ENCODE assay signal across 24 mouse cellular contexts in the genomic region with DNA sequence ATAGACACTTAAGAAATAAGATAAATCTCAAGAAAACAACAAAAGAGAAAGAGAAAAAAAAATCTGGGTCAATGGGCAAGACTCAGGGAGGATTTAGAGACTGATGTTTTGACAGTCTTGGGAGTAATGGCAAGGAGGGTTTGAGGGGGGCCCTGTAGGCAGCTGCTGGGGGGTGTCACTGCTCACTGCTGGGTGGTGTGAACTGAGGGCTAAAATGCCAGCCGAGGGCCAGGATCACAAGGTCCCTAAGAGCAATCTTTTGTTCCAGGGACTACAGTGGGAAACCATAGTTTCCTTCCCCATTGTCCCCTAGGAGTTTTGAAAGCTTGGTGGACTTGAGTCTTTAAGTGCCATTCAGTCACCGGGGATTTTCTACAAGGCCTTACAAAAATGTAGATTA.
DNase-seq lines count a peak whose midpoint lies in the region; ATAC-seq lines count a peak whose summit lies in the region.
"Had no signal": no experiment of that assay in that cellular context is flagged by ENCODE, and none has a peak within 500 bp of the region (broad histone marks: within the 10 kb centered on the region; RNA-seq: fewer than 3 reads in every experiment).

No protein-coding gene starts in this region.

- H3K9ac ChIP-seq in forebrain, embryonic 12.5 days: no peak overlapping the region
- no peak overlapping the region for H3K9ac ChIP-seq in forebrain, embryonic 16.5 days (replicated peaks; ENCODE audit: low read depth, low read length)
- H3K9ac ChIP-seq in midbrain, embryonic 11.5 days (ENCODE audit: low read length): no peak overlapping the region
- no peak overlapping the region for H3K9ac ChIP-seq in midbrain, embryonic 15.5 days
- H3K9ac ChIP-seq in hindbrain, embryonic 13.5 days: no peak overlapping the region
- H3K9ac ChIP-seq: heart, embryonic 15.5 days; hindbrain, embryonic 14.5 days; liver, embryonic 13.5 days; neural tube, embryonic 15.5 days had no signal

- no peaks in the 10 kb centered on the region for H3K36me3 ChIP-seq in forebrain, embryonic 12.5 days (replicated peaks)
- no peaks in the 10 kb centered on the region for H3K36me3 ChIP-seq in forebrain, embryonic 16.5 days (ENCODE audit: control insufficient read depth, insufficient read depth)
- H3K36me3 ChIP-seq in midbrain, embryonic 11.5 days (ENCODE audit: control insufficient read depth, insufficient read depth, low read length): no peaks in the 10 kb centered on the region
- H3K36me3 ChIP-seq in midbrain, embryonic 15.5 days (replicated peaks): no peaks in the 10 kb centered on the region
- no peaks in the 10 kb centered on the region for H3K36me3 ChIP-seq in hindbrain, embryonic 13.5 days
- H3K36me3 ChIP-seq: heart, embryonic 15.5 days; liver, embryonic 13.5 days; neural tube, embryonic 15.5 days had no signal

- ATAC-seq in forebrain, embryonic 12.5 days (ENCODE audit: low FRiP score): peak; percentile 68; the same call in 1 of the 2 replicates
- no peak for ATAC-seq in forebrain, embryonic 16.5 days
- ATAC-seq in midbrain, embryonic 11.5 days (ENCODE audit: low FRiP score): peak; percentile 48; the same call in 1 of the 2 replicates
- ATAC-seq in midbrain, embryonic 15.5 days (replicated peaks): no peak
- ATAC-seq in hindbrain, embryonic 13.5 days (ENCODE audit: low FRiP score): no peak
- ATAC-seq: CD4-positive, CD25-positive, alpha-beta regulatory T cell, adult 4 months; inflammation-experienced regulatory T-cells, adult 6 months; midbrain, embryonic 16.5 days had no signal

- 22% methylated on average over 2 of the region's 2 CpGs for WGBS in forebrain, embryonic 12.5 days
- WGBS in forebrain, embryonic 16.5 days: 21% methylated on average over 2 of the region's 2 CpGs
- 50% methylated on average over 2 of the region's 2 CpGs for WGBS in midbrain, embryonic 11.5 days
- WGBS in midbrain, embryonic 15.5 days: 33% methylated on average over 2 of the region's 2 CpGs
- WGBS in hindbrain, embryonic 13.5 days: 53% methylated on average over 2 of the region's 2 CpGs

- no peaks in the 10 kb centered on the region for H3K9me3 ChIP-seq in forebrain, embryonic 12.5 days
- H3K9me3 ChIP-seq in forebrain, embryonic 16.5 days (ENCODE audit: control insufficient read depth, low read length): no peaks in the 10 kb centered on the region
- H3K9me3 ChIP-seq in midbrain, embryonic 11.5 days (ENCODE audit: control insufficient read depth, low read length): no peaks in the 10 kb centered on the region
- H3K9me3 ChIP-seq in midbrain, embryonic 15.5 days: no peaks in the 10 kb centered on the region
- H3K9me3 ChIP-seq in hindbrain, embryonic 13.5 days: no peaks in the 10 kb centered on the region
- H3K9me3 ChIP-seq: heart, embryonic 15.5 days; liver, embryonic 13.5 days; neural tube, embryonic 15.5 days had no signal

- DNase-seq in midbrain, embryonic 11.5 days (ENCODE audit: low spot score, missing footprints): no peak
- DNase-seq in retina, embryonic 14.5 days (ENCODE audit: low spot score): peak; percentile 24
- DNase-seq in spleen, postnatal 4 days (ENCODE audit: low spot score in 2 of 2): no peak
- DNase-seq: adrenal gland, postnatal 36 days; cerebellum, adult 9-10 months; gastrocnemius, adult 2 months; heart, postnatal 36 days; kidney, adult 18-20 months; kidney, postnatal 4 days; liver, embryonic 13.5 days; lung, postnatal 10 days; right cerebral cortex, postnatal 25 days; spleen, adult 18-20 months; thymus, adult 18-20 months had no signal

- no peak overlapping the region for H3K4me2 ChIP-seq in forebrain, embryonic 12.5 days
- H3K4me2 ChIP-seq in forebrain, embryonic 16.5 days (ENCODE audit: low read length): no peak overlapping the region
- no peak overlapping the region for H3K4me2 ChIP-seq in midbrain, embryonic 11.5 days
- H3K4me2 ChIP-seq in midbrain, embryonic 15.5 days: no peak overlapping the region
- H3K4me2 ChIP-seq in hindbrain, embryonic 13.5 days: no peak overlapping the region
- H3K4me2 ChIP-seq: heart, embryonic 15.5 days; hindbrain, embryonic 14.5 days; liver, embryonic 13.5 days; neural tube, embryonic 15.5 days had no signal

- H3K4me1 ChIP-seq in forebrain, embryonic 12.5 days: peaks cover 7% of the 10 kb centered on the region
- 0 out of 2 replicates have a peak, but pooled peaks cover 4% of the 10 kb centered on the region for H3K4me1 ChIP-seq in forebrain, embryonic 16.5 days (replicated peaks; ENCODE audit: control insufficient read depth, insufficient read depth, low read length)
- peaks cover 2% of the 10 kb centered on the region; the same call in 1 of the 2 replicates for H3K4me1 ChIP-seq in midbrain, embryonic 11.5 days (ENCODE audit: control insufficient read depth, insufficient read depth, low read length)
- no peaks in the 10 kb centered on the region for H3K4me1 ChIP-seq in midbrain, embryonic 15.5 days
- no peaks in the 10 kb centered on the region for H3K4me1 ChIP-seq in hindbrain, embryonic 13.5 days (replicated peaks)
- H3K4me1 ChIP-seq: heart, embryonic 15.5 days; liver, embryonic 13.5 days; neural tube, embryonic 15.5 days had no signal

- H3K27ac ChIP-seq in forebrain, embryonic 12.5 days: no peak overlapping the region
- no peak overlapping the region for H3K27ac ChIP-seq in forebrain, embryonic 16.5 days (ENCODE audit: low read length)
- no peak overlapping the region for H3K27ac ChIP-seq in midbrain, embryonic 11.5 days (ENCODE audit: low read depth, low read length)
- H3K27ac ChIP-seq in midbrain, embryonic 15.5 days: no peak overlapping the region
- H3K27ac ChIP-seq in hindbrain, embryonic 13.5 days: no peak overlapping the region
- H3K27ac ChIP-seq: gastrocnemius, adult 2 months; heart, embryonic 15.5 days; hindbrain, embryonic 14.5 days; liver, embryonic 13.5 days; neural tube, embryonic 15.5 days had no signal

- no peak overlapping the region for H3K4me3 ChIP-seq in forebrain, embryonic 12.5 days (replicated peaks)
- H3K4me3 ChIP-seq in forebrain, embryonic 16.5 days (replicated peaks; ENCODE audit: low read length): no peak overlapping the region
- no peak overlapping the region for H3K4me3 ChIP-seq in midbrain, embryonic 11.5 days (ENCODE audit: low read depth, low read length)
- no peak overlapping the region for H3K4me3 ChIP-seq in midbrain, embryonic 15.5 days
- no peak overlapping the region for H3K4me3 ChIP-seq in hindbrain, embryonic 13.5 days
- H3K4me3 ChIP-seq: gastrocnemius, adult 2 months; heart, embryonic 15.5 days; liver, embryonic 13.5 days; neural tube, embryonic 15.5 days had no signal

- no peaks in the 10 kb centered on the region for H3K27me3 ChIP-seq in forebrain, embryonic 12.5 days
- H3K27me3 ChIP-seq in forebrain, embryonic 16.5 days (replicated peaks; ENCODE audit: control insufficient read depth, insufficient read depth, low read length): no peaks in the 10 kb centered on the region
- no peaks in the 10 kb centered on the region for H3K27me3 ChIP-seq in midbrain, embryonic 11.5 days (ENCODE audit: control insufficient read depth, insufficient read depth, low read length)
- H3K27me3 ChIP-seq in midbrain, embryonic 15.5 days (replicated peaks): no peaks in the 10 kb centered on the region
- no peaks in the 10 kb centered on the region for H3K27me3 ChIP-seq in hindbrain, embryonic 13.5 days
- H3K27me3 ChIP-seq: heart, embryonic 15.5 days; liver, embryonic 13.5 days; neural tube, embryonic 15.5 days had no signal

Comparison
In these comparisons a context has a peak if more than half of its experiments do, and no peak if none do; other contexts are left out.
1. ATAC-seq: peak in forebrain, embryonic 12.5 days (single experiment) and midbrain, embryonic 11.5 days (single experiment); none in forebrain, embryonic 16.5 days (single experiment), midbrain, embryonic 15.5 days (single experiment) and hindbrain, embryonic 13.5 days (single experiment).